ENCODE assay signal across 8 mouse cellular contexts in the genomic region with DNA sequence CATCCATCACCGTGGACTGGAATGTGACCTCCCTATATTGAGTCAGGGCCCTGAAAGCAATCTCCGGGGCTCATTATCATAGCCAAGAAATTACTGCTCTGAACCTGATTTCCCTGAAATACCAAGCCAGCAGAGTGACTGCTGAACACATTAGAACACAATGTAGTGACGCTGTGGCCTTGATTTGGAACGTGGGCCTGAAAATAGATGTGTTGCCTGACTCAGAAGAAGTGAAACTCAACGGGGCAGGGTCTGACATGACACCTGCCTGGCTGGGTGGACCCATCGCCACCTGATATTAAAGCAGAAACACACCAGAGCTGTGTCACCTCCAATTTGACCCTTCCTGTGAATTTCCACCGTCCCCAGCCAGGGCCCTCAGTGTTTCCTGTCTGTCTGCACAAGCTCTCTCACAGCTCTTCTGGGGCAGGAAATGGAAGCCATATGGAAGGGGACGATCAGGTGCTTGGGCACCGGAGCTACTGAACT. TPM values are rescaled to one million over a fixed set of nuclear protein-coding genes. Genes with fewer than 3 reads are reported as not detected.
A peak's percentile ranks its signal among the peaks of the same experiment; 100 is the strongest.
DNase-seq lines count a peak whose midpoint lies in the region; ATAC-seq and TF ChIP-seq lines count a peak whose summit lies in the region.

No protein-coding gene starts in this region.

- no peak for ATAC-seq in midbrain, postnatal 0 days (ENCODE audit: low FRiP score)
- no peak for ATAC-seq in forebrain, embryonic 13.5 days
- ATAC-seq in kidney, embryonic 15.5 days (replicated peaks; ENCODE audit: low FRiP score): no peak
- ATAC-seq in neural tube, embryonic 14.5 days (ENCODE audit: low read depth): no peak

- WGBS in midbrain, embryonic 10.5 days: 67% methylated on average over 9 of the region's 9 CpGs
- 59% methylated on average over 9 of the region's 9 CpGs for WGBS in midbrain, postnatal 0 days
- 52% methylated on average over 9 of the region's 9 CpGs for WGBS in forebrain, embryonic 13.5 days
- WGBS in kidney, embryonic 15.5 days: 24% methylated on average over 9 of the region's 9 CpGs
- WGBS in neural tube, embryonic 14.5 days: 25% methylated on average over 9 of the region's 9 CpGs

- H3K27me3 ChIP-seq in midbrain, embryonic 10.5 days (ENCODE audit: low read depth, poor library complexity, severe bottlenecking): no peaks in the 10 kb centered on the region
- H3K27me3 ChIP-seq in midbrain, postnatal 0 days (ENCODE audit: insufficient read depth, low read length): no peaks in the 10 kb centered on the region
- H3K27me3 ChIP-seq in forebrain, embryonic 13.5 days: no peaks in the 10 kb centered on the region
- 0 out of 2 replicates have a peak, but pooled peaks cover 7% of the 10 kb centered on the region for H3K27me3 ChIP-seq in kidney, embryonic 15.5 days
- no peaks in the 10 kb centered on the region for H3K27me3 ChIP-seq in neural tube, embryonic 14.5 days (ENCODE audit: control insufficient read depth, insufficient read depth, low read length)

- no peak overlapping the region for H3K4me2 ChIP-seq in midbrain, postnatal 0 days (ENCODE audit: low read depth, low read length, poor library complexity, severe bottlenecking)
- H3K4me2 ChIP-seq in forebrain, embryonic 13.5 days: no peak overlapping the region
- 0 out of 2 replicates have a peak overlapping the region, but pooled peaks have one; percentile 3 for H3K4me2 ChIP-seq in kidney, embryonic 15.5 days
- no peak overlapping the region for H3K4me2 ChIP-seq in neural tube, embryonic 14.5 days (ENCODE audit: low read depth, low read length)

- no peak for TF ChIP-seq CTCF in midbrain, postnatal 0 days (IDR thresholded peaks at IDR 0.05)

- H3K9ac ChIP-seq in midbrain, postnatal 0 days (replicated peaks; ENCODE audit: low read length, poor library complexity, severe bottlenecking): no peak overlapping the region
- H3K9ac ChIP-seq in forebrain, embryonic 13.5 days: 0 out of 2 replicates have a peak overlapping the region, but pooled peaks have one; percentile 5
- no peak overlapping the region for H3K9ac ChIP-seq in kidney, embryonic 15.5 days
- H3K9ac ChIP-seq in neural tube, embryonic 14.5 days (replicated peaks; ENCODE audit: low read depth, low read length): no peak overlapping the region

- peak overlapping the region; percentile 29; the same call in 1 of the 2 replicates for H3K27ac ChIP-seq in midbrain, embryonic 10.5 days (replicated peaks)
- H3K27ac ChIP-seq in midbrain, postnatal 0 days (ENCODE audit: low read depth, low read length): no peak overlapping the region
- H3K27ac ChIP-seq in forebrain, embryonic 13.5 days: peak overlapping the region; percentile 55
- H3K27ac ChIP-seq in kidney, embryonic 15.5 days: peak overlapping the region; percentile 71
- H3K27ac ChIP-seq in neural tube, embryonic 14.5 days (ENCODE audit: low read depth, low read length): 0 out of 2 replicates have a peak overlapping the region, but pooled peaks have one; percentile 22

- no peak overlapping the region for H3K4me3 ChIP-seq in midbrain, embryonic 10.5 days
- no peak overlapping the region for H3K4me3 ChIP-seq in midbrain, postnatal 0 days (ENCODE audit: low read depth, low read length)
- no peak overlapping the region for H3K4me3 ChIP-seq in forebrain, embryonic 13.5 days
- H3K4me3 ChIP-seq in kidney, embryonic 15.5 days (replicated peaks): no peak overlapping the region
- no peak overlapping the region for H3K4me3 ChIP-seq in neural tube, embryonic 14.5 days (ENCODE audit: low read depth, low read length)

- H3K4me1 ChIP-seq in midbrain, embryonic 10.5 days: peaks cover 58% of the 10 kb centered on the region
- peaks cover 2% of the 10 kb centered on the region for H3K4me1 ChIP-seq in midbrain, postnatal 0 days (ENCODE audit: insufficient read depth, low read length)
- H3K4me1 ChIP-seq in forebrain, embryonic 13.5 days: peaks cover 38% of the 10 kb centered on the region
- peaks cover 65% of the 10 kb centered on the region for H3K4me1 ChIP-seq in kidney, embryonic 15.5 days
- peaks cover 17% of the 10 kb centered on the region; the same call in 1 of the 2 replicates for H3K4me1 ChIP-seq in neural tube, embryonic 14.5 days (ENCODE audit: control insufficient read depth, insufficient read depth, low read length)

- no peak for DNase-seq in midbrain, embryonic 10.5 days (ENCODE audit: low spot score)
- DNase-seq in midbrain, postnatal 0 days (ENCODE audit: low spot score): no peak
- DNase-seq in left cerebral cortex, adult 18-20 months (ENCODE audit: low spot score in 2 of 2): no peak
- DNase-seq in thymus, adult 18-20 months: no peak
- no peak for DNase-seq in yolk sac, embryonic 10.5 days (ENCODE audit: low spot score)

- H3K9me3 ChIP-seq in midbrain, embryonic 10.5 days (replicated peaks): no peaks in the 10 kb centered on the region
- no peaks in the 10 kb centered on the region for H3K9me3 ChIP-seq in midbrain, postnatal 0 days (ENCODE audit: low read length)
- H3K9me3 ChIP-seq in forebrain, embryonic 13.5 days (replicated peaks): no peaks in the 10 kb centered on the region
- no peaks in the 10 kb centered on the region for H3K9me3 ChIP-seq in kidney, embryonic 15.5 days (replicated peaks)
- H3K9me3 ChIP-seq in neural tube, embryonic 14.5 days (ENCODE audit: control insufficient read depth, low read length): no peaks in the 10 kb centered on the region

- H3K36me3 ChIP-seq in midbrain, embryonic 10.5 days: peaks cover 14% of the 10 kb centered on the region
- H3K36me3 ChIP-seq in midbrain, postnatal 0 days (ENCODE audit: insufficient read depth, low read length): peaks cover 6% of the 10 kb centered on the region; the same call in 1 of the 2 replicates
- H3K36me3 ChIP-seq in forebrain, embryonic 13.5 days (ENCODE audit: poor library complexity, severe bottlenecking): peaks cover 12% of the 10 kb centered on the region
- peaks cover 16% of the 10 kb centered on the region for H3K36me3 ChIP-seq in kidney, embryonic 15.5 days
- H3K36me3 ChIP-seq in neural tube, embryonic 14.5 days (ENCODE audit: control insufficient read depth, insufficient read depth, low read length): no peaks in the 10 kb centered on the region

RNA-seq across cellular contexts. Expression of a gene that starts 13.0 kb away (rescaled TPM):
- polyA plus RNA-seq in midbrain, embryonic 10.5 days (2016; fragmentation: Nextera tagmentation; extraction: Ambion mirVana): 7.4 and 8.4 TPM in 2 replicates
- 9.6 and 14.0 TPM in 2 replicates for total RNA-seq in midbrain, postnatal 0 days (2014; rRNA removed)
- polyA plus RNA-seq in midbrain, postnatal 0 days (2015; fragmentation: Nextera tagmentation; extraction: Ambion mirVana): 4.3 and 5.8 TPM in 2 replicates
- 2.1 and 2.6 TPM in 2 replicates for polyA plus RNA-seq in forebrain, embryonic 13.5 days (2015; fragmentation: Nextera tagmentation; extraction: Ambion mirVana)
- polyA plus RNA-seq in kidney, embryonic 15.5 days (2015; fragmentation: Nextera tagmentation; extraction: Ambion mirVana): 3.8 and 4.7 TPM in 2 replicates
- polyA plus RNA-seq in neural tube, embryonic 14.5 days (2014; fragmentation: Nextera tagmentation; extraction: Ambion mirVana): 3.3 and 5.7 TPM in 2 replicates
- 10 to 100 TPM; 14.7 to 24.5 TPM for total RNA-seq in left cerebral cortex, adult 18-20 months (2021)

RNA-seq across cellular contexts. Expression of a gene that starts 26.8 kb away (rescaled TPM):
- 108 and 110 TPM in 2 replicates for polyA plus RNA-seq in midbrain, embryonic 10.5 days (2016; fragmentation: Nextera tagmentation; extraction: Ambion mirVana)
- total RNA-seq in midbrain, postnatal 0 days (2014; rRNA removed): 38.9 and 39.7 TPM in 2 replicates
- 88.1 and 90.9 TPM in 2 replicates for polyA plus RNA-seq in midbrain, postnatal 0 days (2015; fragmentation: Nextera tagmentation; extraction: Ambion mirVana)
- 84.4 and 91.5 TPM in 2 replicates for polyA plus RNA-seq in forebrain, embryonic 13.5 days (2015; fragmentation: Nextera tagmentation; extraction: Ambion mirVana)
- 127 and 132 TPM in 2 replicates for polyA plus RNA-seq in kidney, embryonic 15.5 days (2015; fragmentation: Nextera tagmentation; extraction: Ambion mirVana)
- polyA plus RNA-seq in neural tube, embryonic 14.5 days (2014; fragmentation: Nextera tagmentation; extraction: Ambion mirVana): 55.2 and 63.2 TPM in 2 replicates
- 100 to 1,000 TPM; 102 to 117 TPM for total RNA-seq in left cerebral cortex, adult 18-20 months (2021)

RNA-seq across cellular contexts. Expression of a gene that starts 51.2 kb away (rescaled TPM):
- polyA plus RNA-seq in midbrain, embryonic 10.5 days (2016; fragmentation: Nextera tagmentation; extraction: Ambion mirVana): 2.2 and 3.1 TPM in 2 replicates
- 6.9 and 7.3 TPM in 2 replicates for total RNA-seq in midbrain, postnatal 0 days (2014; rRNA removed)
- polyA plus RNA-seq in midbrain, postnatal 0 days (2015; fragmentation: Nextera tagmentation; extraction: Ambion mirVana): 5.1 and 5.4 TPM in 2 replicates
- polyA plus RNA-seq in forebrain, embryonic 13.5 days (2015; fragmentation: Nextera tagmentation; extraction: Ambion mirVana): 2.8 and 3.1 TPM in 2 replicates
- polyA plus RNA-seq in kidney, embryonic 15.5 days (2015; fragmentation: Nextera tagmentation; extraction: Ambion mirVana): 0.45 and 1.1 TPM in 2 replicates
- 6.0 and 6.1 TPM in 2 replicates for polyA plus RNA-seq in neural tube, embryonic 14.5 days (2014; fragmentation: Nextera tagmentation; extraction: Ambion mirVana)
- total RNA-seq in left cerebral cortex, adult 18-20 months (2021): 10 to 100 TPM in 1 of 2 experiments, 1 to 10 TPM in 1; 7.9 to 13.6 TPM
